Mouse (Mus musculus) liver, postnatal 0 days (tissue): ENCODE data around the gene Gm17606.

Experiments
- CTCF ChIP-seq: sonication (generic); IDR thresholded peaks from 2 replicates; pipeline ENCODE4 v1.5.1; 2016; ENCODE audit warnings: antibody characterized with exemption, low read depth
- EP300 ChIP-seq: IDR thresholded peaks from 2 replicates; pipeline ENCODE4 v1.6.1; 2016; ENCODE audit warnings: antibody characterized with exemption, low read depth, mild to moderate bottlenecking

- TF ChIP-seq CTCF (no peak), EP300 (no peak)
These were observed 24.4 kb upstream of the Gm17606 start for GRCm38 (mm10) chr14:54616226-54616825.
